Mouse (Mus musculus): ENCODE measurements around the gene Abcg1. TPM values are rescaled to one million over a fixed set of nuclear protein-coding genes. Genes with fewer than 3 reads are reported as not detected.

Gene Abcg1
- total and polyA plus RNA-seq, 2 experiments from 2014 or later: 16.1 to 24.2 TPM

- H3K9ac ChIP-seq: no peak overlapping the region
- ATAC-seq: no peak
- H3K9me3 ChIP-seq (ENCODE audit: low read length): no peaks in the 10 kb centered on the region
- H3K27ac ChIP-seq (ENCODE audit: low read depth, low read length): no peak overlapping the region
- 0 out of 2 replicates have a peak overlapping the region, but pooled peaks have one; percentile 2 for H3K4me2 ChIP-seq (ENCODE audit: low read depth)
- H3K36me3 ChIP-seq (ENCODE audit: insufficient read depth): peaks cover 8% of the 10 kb centered on the region; the same call in 1 of the 2 replicates
- H3K4me3 ChIP-seq (ENCODE audit: low read depth, low read length): no peak overlapping the region
- H3K27me3 ChIP-seq (ENCODE audit: insufficient read depth, low read length): no peaks in the 10 kb centered on the region
- TF ChIP-seq CTCF (IDR thresholded peaks at IDR 0.05; ENCODE audit: low read depth): no peak
- no peak for DNase-seq
- WGBS: 81% methylated on average over 3 of the region's 3 CpGs
- H3K4me1 ChIP-seq (ENCODE audit: insufficient read depth): no peaks in the 10 kb centered on the region
Observed at GRCm38 (mm10) chr17:31061346-31062095, 4.0 kb downstream of the Abcg1 start.

GRCm38 (mm10) chr17:31066058-31066457 is 8.6 kb downstream of the Abcg1 start:
- ATAC-seq: no peak
- Histone ChIP-seq H3K27ac (ENCODE audit: low read depth, low read length) (no peak overlapping the region), H3K4me1 (ENCODE audit: insufficient read depth) (peaks cover 1% of the 10 kb centered on the region; the same call in 1 of the 2 replicates), H3K9me3 (ENCODE audit: low read length) (no peaks in the 10 kb centered on the region), H3K4me3 (ENCODE audit: low read depth, low read length) (no peak overlapping the region), H3K4me2 (ENCODE audit: low read depth) (no peak overlapping the region), H3K27me3 (ENCODE audit: insufficient read depth, low read length) (no peaks in the 10 kb centered on the region), H3K9ac (no peak overlapping the region), H3K36me3 (ENCODE audit: insufficient read depth) (peaks cover 21% of the 10 kb centered on the region)
- DNase-seq: no peak
- no peak for TF ChIP-seq CTCF (IDR thresholded peaks at IDR 0.05; ENCODE audit: low read depth)
- WGBS: 79% methylated on average over 6 of the region's 6 CpGs

DNA sequence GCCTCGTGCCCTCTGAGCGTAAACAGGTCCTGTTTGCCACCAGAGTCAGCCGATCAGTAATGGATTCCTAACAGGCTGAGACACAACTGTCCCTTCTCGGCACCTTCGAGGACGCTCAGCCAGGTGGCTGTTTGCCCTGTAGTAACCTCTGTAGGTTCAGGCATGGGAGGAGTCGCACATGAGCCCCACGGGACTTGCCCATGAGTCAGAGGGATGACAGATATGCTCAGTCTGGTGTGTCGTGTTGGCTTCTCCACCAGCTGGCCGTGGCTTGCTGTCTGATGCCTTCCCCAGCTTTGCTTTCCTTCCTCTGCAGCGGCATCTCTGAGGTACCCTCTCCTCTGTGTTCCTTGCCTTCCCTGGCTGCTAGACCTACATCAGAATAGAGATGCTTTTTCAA is 9.6 kb downstream of the Abcg1 start:
- H3K27me3 ChIP-seq (ENCODE audit: insufficient read depth, low read length): no peaks in the 10 kb centered on the region
- H3K9me3 ChIP-seq (ENCODE audit: low read length): no peaks in the 10 kb centered on the region
- peaks cover 21% of the 10 kb centered on the region for H3K36me3 ChIP-seq (ENCODE audit: insufficient read depth)
- H3K4me1 ChIP-seq (ENCODE audit: insufficient read depth): peaks cover 11% of the 10 kb centered on the region; the same call in 1 of the 2 replicates
- DNase-seq (no peak), ATAC-seq (no peak)
- 88% methylated on average over 11 of the region's 11 CpGs for WGBS
- no peak overlapping the region for H3K27ac ChIP-seq (ENCODE audit: low read depth, low read length)
- H3K4me2 ChIP-seq (ENCODE audit: low read depth): no peak overlapping the region
- no peak overlapping the region for H3K4me3 ChIP-seq (ENCODE audit: low read depth, low read length)
- no peak overlapping the region for H3K9ac ChIP-seq
- TF ChIP-seq CTCF (IDR thresholded peaks at IDR 0.05; ENCODE audit: low read depth): no peak

DNA sequence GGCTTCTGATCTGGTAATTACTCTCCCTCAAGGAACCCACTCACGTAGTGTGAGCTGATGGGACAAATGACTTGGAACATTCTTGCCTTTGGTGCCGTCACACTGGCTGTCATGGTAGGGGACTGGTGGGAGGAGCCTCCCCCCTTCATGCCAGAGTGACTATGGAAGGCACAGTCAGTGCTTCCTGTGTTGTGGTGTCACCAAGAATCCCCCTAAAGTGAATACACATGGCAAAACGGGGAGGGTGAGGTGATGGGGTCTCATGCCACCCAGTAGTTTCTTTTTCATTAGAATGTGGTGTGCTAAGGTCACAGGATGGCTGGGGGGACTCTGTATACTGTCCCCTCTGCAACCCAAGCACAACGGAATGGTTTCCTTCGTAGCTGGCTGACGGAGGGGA is 11.6 kb downstream of the Abcg1 start:
- ATAC-seq (no peak), DNase-seq (no peak)
- Histone ChIP-seq H3K27ac (ENCODE audit: low read depth, low read length) (no peak overlapping the region), H3K36me3 (ENCODE audit: insufficient read depth) (peaks cover 21% of the 10 kb centered on the region), H3K27me3 (ENCODE audit: insufficient read depth, low read length) (no peaks in the 10 kb centered on the region), H3K4me1 (ENCODE audit: insufficient read depth) (peaks cover 29% of the 10 kb centered on the region), H3K9ac (no peak overlapping the region), H3K9me3 (ENCODE audit: low read length) (no peaks in the 10 kb centered on the region), H3K4me2 (ENCODE audit: low read depth) (no peak overlapping the region), H3K4me3 (ENCODE audit: low read depth, low read length) (no peak overlapping the region)
- WGBS: 83% methylated on average over 6 of the region's 6 CpGs
- no peak for TF ChIP-seq CTCF (IDR thresholded peaks at IDR 0.05; ENCODE audit: low read depth)

- Histone ChIP-seq H3K27me3 (ENCODE audit: insufficient read depth, low read length) (no peaks in the 10 kb centered on the region), H3K9ac (no peak overlapping the region), H3K4me2 (ENCODE audit: low read depth) (no peak overlapping the region), H3K27ac (ENCODE audit: low read depth, low read length) (no peak overlapping the region), H3K36me3 (ENCODE audit: insufficient read depth) (peaks cover 16% of the 10 kb centered on the region), H3K9me3 (ENCODE audit: low read length) (no peaks in the 10 kb centered on the region), H3K4me1 (ENCODE audit: insufficient read depth) (peaks cover 31% of the 10 kb centered on the region), H3K4me3 (ENCODE audit: low read depth, low read length) (no peak overlapping the region)
- ATAC-seq: no peak
- DNase-seq: no peak
- TF ChIP-seq CTCF (IDR thresholded peaks at IDR 0.05; ENCODE audit: low read depth): no peak
- WGBS: 80% methylated on average over 4 of the region's 4 CpGs
Observed at GRCm38 (mm10) chr17:31069845-31070244, 12.4 kb downstream of the Abcg1 start.

DNA sequence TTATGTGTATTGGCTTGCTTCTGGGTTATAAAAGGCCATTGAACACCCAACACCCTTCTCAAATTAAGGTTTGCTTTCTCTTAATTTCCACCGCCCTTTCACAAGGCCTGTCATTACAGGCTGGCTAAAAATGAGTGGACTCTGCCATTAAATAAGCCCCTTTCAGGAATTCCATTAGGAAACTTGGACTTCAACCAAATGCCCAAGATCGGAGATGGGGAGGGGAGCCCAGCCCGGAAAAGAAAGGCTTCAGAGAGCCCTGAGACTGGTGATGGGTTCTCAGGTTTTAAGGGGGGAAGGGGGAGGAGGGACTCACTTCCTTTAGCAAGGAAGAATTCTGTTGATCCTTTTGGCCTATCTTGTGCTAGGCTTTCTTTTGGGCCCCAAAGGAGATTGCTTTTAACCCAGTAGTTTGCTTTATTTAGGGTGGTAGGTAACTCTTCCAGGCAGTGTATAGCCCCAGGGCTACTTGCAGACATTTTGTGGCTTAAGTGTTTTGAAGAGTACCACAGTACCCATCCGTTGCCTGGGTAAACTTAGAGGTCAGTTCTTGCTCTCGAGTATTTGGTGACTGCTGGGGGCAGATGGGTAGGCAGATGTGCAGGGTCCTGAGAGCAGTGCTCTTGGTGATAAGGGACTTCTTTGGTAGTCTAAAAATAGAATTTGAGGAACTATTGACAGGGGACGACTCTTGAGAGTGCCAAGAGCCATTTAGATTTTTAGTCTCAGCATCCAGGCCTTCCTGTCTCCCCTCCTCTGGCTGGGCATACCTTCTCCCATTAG is 13.1 kb downstream of the Abcg1 start:
- no peak for DNase-seq
- H3K9ac ChIP-seq: no peak overlapping the region
- peaks cover 31% of the 10 kb centered on the region for H3K4me1 ChIP-seq (ENCODE audit: insufficient read depth)

More for the DNA sequence above, 13.1 kb downstream of the Abcg1 start:
- H3K9me3 ChIP-seq (ENCODE audit: low read length): no peaks in the 10 kb centered on the region
- 21% methylated on average over 6 of the region's 6 CpGs for WGBS
- TF ChIP-seq CTCF (IDR thresholded peaks at IDR 0.05; ENCODE audit: low read depth): no peak
- ATAC-seq: no peak
- peaks cover 13% of the 10 kb centered on the region for H3K36me3 ChIP-seq (ENCODE audit: insufficient read depth)
- H3K4me2 ChIP-seq (ENCODE audit: low read depth): no peak overlapping the region
- H3K27ac ChIP-seq (ENCODE audit: low read depth, low read length): no peak overlapping the region
- H3K27me3 ChIP-seq (ENCODE audit: insufficient read depth, low read length): no peaks in the 10 kb centered on the region
- H3K4me3 ChIP-seq (ENCODE audit: low read depth, low read length): no peak overlapping the region
